Mouse (Mus musculus) midbrain, embryonic 11.5 days (tissue): ENCODE results near the gene Fgd6. TPM values are rescaled to one million over a fixed set of nuclear protein-coding genes. Genes with fewer than 3 reads are reported as not detected.

Experiments used
- ATAC-seq: fragments of 200-750 bp; cut with Nextera tagmentation; 2 replicates; pipeline ENCODE4 v1.8.0; 2017; ENCODE audit warnings: moderate TSS enrichment, moderate library complexity; ENCODE audit not compliant: low FRiP score
- DNase-seq: peaks from one replicate; pipeline ENCODE4 v3.0.0; 2015; ENCODE audit warnings: low spot score; ENCODE audit errors: missing footprints
- H3K27ac ChIP-seq: fragments of 300-500 bp; sonication (generic); 2 replicates; pipeline ENCODE4 v1.5.1; 2014; ENCODE audit warnings: low read depth, low read length
- H3K27me3 ChIP-seq: fragments of 300-500 bp; sonication (generic); 2 replicates; pipeline ENCODE4 v1.6.1; 2014; ENCODE audit warnings: mild to moderate bottlenecking, low read length, moderate library complexity, mixed read lengths; ENCODE audit not compliant: control insufficient read depth, insufficient read depth
- H3K36me3 ChIP-seq: fragments of 300-500 bp; sonication (generic); 2 replicates; pipeline ENCODE4 v1.6.1; 2014; ENCODE audit warnings: mild to moderate bottlenecking, low read length, moderate library complexity, mixed read lengths; ENCODE audit not compliant: control insufficient read depth, insufficient read depth
- H3K4me1 ChIP-seq: fragments of 300-500 bp; sonication (generic); 2 replicates; pipeline ENCODE4 v1.6.1; 2014; ENCODE audit warnings: low read length; ENCODE audit not compliant: control insufficient read depth, insufficient read depth
- H3K4me2 ChIP-seq: fragments of 300-500 bp; sonication (generic); 2 replicates; pipeline ENCODE4 v1.6.1; 2014; ENCODE audit warnings: mild to moderate bottlenecking, moderate library complexity
- H3K4me3 ChIP-seq: fragments of 300-500 bp; sonication (generic); 2 replicates; pipeline ENCODE4 v1.5.1; 2014; ENCODE audit warnings: low read depth, low read length
- H3K9ac ChIP-seq: fragments of 300-500 bp; sonication (generic); 2 replicates; pipeline ENCODE4 v1.6.1; 2014; ENCODE audit warnings: low read length
- H3K9me3 ChIP-seq: fragments of 300-500 bp; sonication (generic); 2 replicates; pipeline ENCODE4 v1.6.1; 2016; ENCODE audit warnings: low read length; ENCODE audit not compliant: control insufficient read depth
- WGBS: fragments of 180-500 bp; shearing (Covaris S2); extraction: QIAGEN DNeasy Blood & Tissue Kit; methylation state at CpG from one replicate; pipeline ENCODE4 v1.1.7; 2014; 5-methylcytosine and 5-hydroxymethylcytosine counted together
- polyA plus RNA-seq: library from polyadenylated mRNA; unstranded; fragments of >200 nt; fragmentation: Nextera tagmentation; extraction: Ambion mirVana; gene quantifications from 2 replicates; pipeline ENCODE4 v1.2.1, GENCODE M21; 2014

Fgd6 gene
- polyA plus RNA-seq, 1 experiment from 2014 or later, result 5.6 TPM

DNA sequence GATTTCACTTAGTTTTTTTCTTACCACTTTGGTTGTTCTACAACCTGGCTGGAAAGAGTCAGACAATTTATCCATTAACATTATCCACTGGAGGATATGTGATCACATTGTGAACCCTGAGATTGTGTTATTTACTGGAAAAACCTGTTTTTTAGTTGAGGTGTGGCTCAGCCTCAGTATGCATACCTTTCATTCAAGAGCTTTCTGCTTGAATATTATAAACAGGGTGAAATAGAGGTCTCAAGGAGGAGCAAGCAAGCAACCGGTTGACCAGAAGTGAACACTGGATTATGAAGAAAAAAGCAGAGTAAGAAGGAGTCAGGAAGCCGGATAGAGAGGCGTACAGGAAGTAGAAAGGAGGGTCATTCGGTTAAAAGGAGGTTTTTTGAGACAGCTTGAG, 115.7 kb downstream of the Fgd6 start:
- Histone ChIP-seq H3K36me3 (no peaks in the 10 kb centered on the region), H3K27me3 (no peaks in the 10 kb centered on the region), H3K4me1 (peaks cover 4% of the 10 kb centered on the region; the same call in 1 of the 2 replicates), H3K4me3 (no peak overlapping the region), H3K9me3 (no peaks in the 10 kb centered on the region), H3K4me2 (no peak overlapping the region), H3K9ac (no peak overlapping the region), H3K27ac (no peak overlapping the region)
- 89% methylated on average over 4 of the region's 4 CpGs for WGBS
- DNase-seq (no peak), ATAC-seq (no peak)

DNA sequence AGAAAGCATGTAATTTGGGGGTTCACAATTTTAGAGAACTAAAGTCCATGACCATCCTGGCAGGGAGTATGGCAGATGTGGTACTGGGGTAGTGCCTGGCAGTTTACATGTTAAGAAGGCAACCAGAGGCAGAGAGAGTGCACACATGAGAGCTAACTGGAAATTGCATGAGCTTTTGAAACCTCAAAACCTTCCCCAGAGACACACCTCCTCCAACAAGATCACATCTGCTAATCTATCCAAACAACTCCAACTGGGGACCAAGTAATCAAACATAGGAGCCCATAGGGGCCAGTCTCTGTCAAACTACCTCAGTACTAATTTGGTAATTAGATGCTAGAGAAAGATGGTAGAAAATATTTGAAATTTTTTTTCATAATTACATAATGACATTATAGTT, 118.0 kb downstream of the Fgd6 start:
- Histone ChIP-seq H3K27me3 (no peaks in the 10 kb centered on the region), H3K4me3 (no peak overlapping the region), H3K9ac (no peak overlapping the region), H3K27ac (no peak overlapping the region), H3K4me1 (peaks cover 3% of the 10 kb centered on the region; the same call in 1 of the 2 replicates), H3K4me2 (no peak overlapping the region), H3K9me3 (no peaks in the 10 kb centered on the region), H3K36me3 (no peaks in the 10 kb centered on the region)
- ATAC-seq (no peak), DNase-seq (no peak)

GRCm38 (mm10) chr10:94158962-94159361, 123.2 kb downstream of the Fgd6 start:
- H3K4me2 ChIP-seq, result no peak overlapping the region
- ATAC-seq (no peak), DNase-seq (no peak)
- no peaks in the 10 kb centered on the region for H3K4me1 ChIP-seq
- no peak overlapping the region for H3K27ac ChIP-seq
- H3K4me3 ChIP-seq, result no peak overlapping the region
- H3K9me3 ChIP-seq, result no peaks in the 10 kb centered on the region
- 96% methylated on average over 6 of the region's 6 CpGs for WGBS
- H3K36me3 ChIP-seq, result peaks cover 3% of the 10 kb centered on the region
- no peaks in the 10 kb centered on the region for H3K27me3 ChIP-seq
- no peak overlapping the region for H3K9ac ChIP-seq

GRCm38 (mm10) chr10:94159406-94159805, 123.6 kb downstream of the Fgd6 start:
- H3K9me3 ChIP-seq, result no peaks in the 10 kb centered on the region
- ATAC-seq (no peak), DNase-seq (no peak)
- 89% methylated on average over 4 of the region's 4 CpGs for WGBS
- no peak overlapping the region for H3K4me3 ChIP-seq
- H3K27me3 ChIP-seq, result no peaks in the 10 kb centered on the region
- no peak overlapping the region for H3K9ac ChIP-seq
- peaks cover 3% of the 10 kb centered on the region for H3K36me3 ChIP-seq
- no peak overlapping the region for H3K27ac ChIP-seq
- H3K4me1 ChIP-seq, result no peaks in the 10 kb centered on the region
- H3K4me2 ChIP-seq, result no peak overlapping the region

GRCm38 (mm10) chr10:94161051-94161765, 125.4 kb downstream of the Fgd6 start:
- ATAC-seq (no peak), DNase-seq (peak; percentile 41)
- Histone ChIP-seq H3K9me3 (no peaks in the 10 kb centered on the region), H3K36me3 (peaks cover 3% of the 10 kb centered on the region), H3K4me3 (no peak overlapping the region), H3K4me2 (no peak overlapping the region), H3K27me3 (no peaks in the 10 kb centered on the region), H3K27ac (no peak overlapping the region), H3K4me1 (no peaks in the 10 kb centered on the region), H3K9ac (no peak overlapping the region)
- WGBS, result 85% methylated on average over 5 of the region's 5 CpGs

- Histone ChIP-seq H3K9ac (no peak overlapping the region), H3K4me2 (no peak overlapping the region), H3K27me3 (no peaks in the 10 kb centered on the region), H3K9me3 (no peaks in the 10 kb centered on the region), H3K4me3 (no peak overlapping the region), H3K36me3 (peaks cover 3% of the 10 kb centered on the region), H3K27ac (no peak overlapping the region), H3K4me1 (no peaks in the 10 kb centered on the region)
- DNase-seq (peak; percentile 6), ATAC-seq (no peak)
- WGBS, result 95% methylated on average over 7 of the region's 7 CpGs
Observed at GRCm38 (mm10) chr10:94162031-94162430, 126.2 kb downstream of the Fgd6 start.

GRCm38 (mm10) chr10:94164104-94164845, 128.5 kb downstream of the Fgd6 start:
- Histone ChIP-seq H3K36me3 (peaks cover 13% of the 10 kb centered on the region), H3K4me1 (no peaks in the 10 kb centered on the region), H3K27me3 (no peaks in the 10 kb centered on the region), H3K9me3 (no peaks in the 10 kb centered on the region), H3K27ac (no peak overlapping the region), H3K4me3 (no peak overlapping the region), H3K4me2 (no peak overlapping the region), H3K9ac (no peak overlapping the region)
- ATAC-seq, result no peak
- WGBS, result 81% methylated on average over 5 of the region's 5 CpGs
- DNase-seq, result peak; percentile 67

DNA sequence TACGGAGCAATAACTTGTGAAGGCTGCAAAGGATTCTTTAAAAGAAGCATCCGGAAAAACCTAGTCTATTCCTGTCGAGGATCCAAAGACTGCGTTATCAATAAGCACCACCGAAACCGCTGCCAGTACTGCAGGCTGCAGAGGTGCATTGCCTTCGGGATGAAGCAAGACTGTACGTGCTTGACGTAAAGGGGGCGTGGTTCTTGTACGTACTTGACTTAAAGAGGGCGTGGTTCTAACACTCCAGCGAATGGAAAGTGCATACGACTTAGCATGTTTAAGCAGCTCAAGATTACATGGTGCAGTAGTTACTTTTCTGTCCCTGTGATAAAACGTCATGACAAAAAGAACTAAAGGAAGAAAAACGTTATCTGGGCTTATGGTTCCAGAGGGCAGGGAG, 129.6 kb downstream of the Fgd6 start:
- DNase-seq, result no peak
- H3K36me3 ChIP-seq, result peaks cover 23% of the 10 kb centered on the region
- no peak overlapping the region for H3K27ac ChIP-seq

DNA sequence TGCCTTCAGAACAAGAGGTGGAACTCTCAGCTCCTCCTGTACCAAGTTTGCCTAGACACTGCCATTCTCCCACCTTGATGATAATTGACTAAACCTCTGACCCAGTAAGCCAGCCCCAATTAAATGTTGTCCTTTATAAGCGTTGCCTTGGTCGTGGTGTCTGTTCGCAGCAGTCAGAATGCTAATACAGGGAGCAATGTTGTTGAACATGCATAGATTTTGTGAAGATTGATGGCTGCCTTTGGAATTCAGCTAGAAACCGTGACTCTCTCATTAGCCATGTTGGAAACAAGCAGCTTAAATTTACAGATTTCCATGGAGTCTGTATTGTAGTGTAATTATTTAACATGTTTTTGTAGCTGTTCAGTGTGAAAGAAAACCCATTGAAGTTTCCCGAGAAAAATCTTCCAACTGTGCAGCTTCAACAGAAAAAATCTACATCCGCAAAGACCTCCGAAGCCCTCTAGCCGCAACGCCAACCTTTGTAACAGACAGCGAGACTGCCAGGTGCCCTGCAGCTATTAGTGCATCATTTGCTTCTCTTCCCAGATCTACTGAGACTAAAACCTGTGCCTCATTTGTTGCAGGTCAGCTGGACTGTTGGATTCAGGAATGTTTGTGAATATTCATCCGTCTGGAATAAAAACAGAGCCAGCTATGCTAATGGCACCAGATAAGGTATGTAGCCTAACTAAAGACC, 131.4 kb downstream of the Fgd6 start:
- DNase-seq, result peak; percentile 61
- no peak overlapping the region for H3K4me2 ChIP-seq
- WGBS, result 87% methylated on average over 11 of the region's 11 CpGs
- H3K4me1 ChIP-seq, result peaks cover 9% of the 10 kb centered on the region
- no peak overlapping the region for H3K9ac ChIP-seq
- ATAC-seq, result no peak
- no peaks in the 10 kb centered on the region for H3K27me3 ChIP-seq
- H3K4me3 ChIP-seq, result no peak overlapping the region
- no peak overlapping the region for H3K27ac ChIP-seq
- H3K36me3 ChIP-seq, result peaks cover 23% of the 10 kb centered on the region
- peaks cover 6% of the 10 kb centered on the region for H3K9me3 ChIP-seq

More for the DNA sequence above, 129.6 kb downstream of the Fgd6 start:
- WGBS, result 91% methylated on average over 16 of the region's 16 CpGs
- Histone ChIP-seq H3K9me3 (peaks cover 6% of the 10 kb centered on the region), H3K4me3 (no peak overlapping the region), H3K4me1 (no peaks in the 10 kb centered on the region), H3K27me3 (no peaks in the 10 kb centered on the region), H3K4me2 (no peak overlapping the region), H3K9ac (no peak overlapping the region)
- no peak for ATAC-seq
